Mouse (Mus musculus) lung, postnatal 25 days (tissue): ENCODE measurements at regions not wholly inside any gene's neighbourhood (a gene's known extent, or its start where the extent isn't known, plus 50 kb on each side); places are given as distances from the start of the nearest gene placed in this dataset.

Source experiments
- DNase-seq: peaks from one replicate; pipeline ENCODE4 v3.0.0; 2022; ENCODE audit warnings: low spot score

DNA sequence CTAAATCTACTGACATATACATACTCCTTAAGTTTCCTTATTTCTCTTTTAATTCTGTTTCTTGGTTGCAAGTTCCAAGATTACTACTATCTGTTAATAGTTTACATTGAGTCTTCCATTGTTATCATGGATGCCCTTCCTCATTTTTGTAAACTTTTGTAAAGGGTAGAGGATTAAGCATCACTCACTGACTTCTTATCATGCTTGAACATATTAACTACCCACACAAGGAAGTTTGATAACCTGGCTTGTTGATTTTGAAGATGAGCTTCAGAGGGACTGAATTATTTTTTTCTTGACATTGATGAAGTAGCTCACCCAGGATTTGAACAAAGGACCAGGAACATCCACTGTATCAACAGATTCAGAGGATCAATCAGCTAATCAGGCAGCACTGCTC is 162.8 kb upstream of the Fam98a start:
- no peak for DNase-seq

DNA sequence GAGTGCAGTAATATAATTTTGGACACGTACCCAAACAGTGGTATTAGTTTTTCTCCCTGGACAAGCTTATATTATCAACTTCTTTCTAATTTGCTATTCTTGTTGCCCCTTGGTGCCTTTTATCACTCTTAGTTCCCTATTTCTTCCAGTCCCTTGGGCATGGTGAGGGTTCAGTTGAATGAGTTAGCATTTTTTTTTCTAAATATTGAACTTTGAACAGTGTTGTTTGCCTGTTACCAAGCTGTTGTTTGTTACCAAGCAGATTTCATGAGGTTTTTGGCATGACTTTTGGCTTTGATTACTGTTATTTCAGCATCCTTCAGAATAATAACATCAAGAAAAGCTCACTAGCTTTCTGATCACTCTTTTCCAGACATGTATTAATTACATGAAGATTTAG is 162.3 kb upstream of the Fam98a start:
- no peak for DNase-seq

DNA sequence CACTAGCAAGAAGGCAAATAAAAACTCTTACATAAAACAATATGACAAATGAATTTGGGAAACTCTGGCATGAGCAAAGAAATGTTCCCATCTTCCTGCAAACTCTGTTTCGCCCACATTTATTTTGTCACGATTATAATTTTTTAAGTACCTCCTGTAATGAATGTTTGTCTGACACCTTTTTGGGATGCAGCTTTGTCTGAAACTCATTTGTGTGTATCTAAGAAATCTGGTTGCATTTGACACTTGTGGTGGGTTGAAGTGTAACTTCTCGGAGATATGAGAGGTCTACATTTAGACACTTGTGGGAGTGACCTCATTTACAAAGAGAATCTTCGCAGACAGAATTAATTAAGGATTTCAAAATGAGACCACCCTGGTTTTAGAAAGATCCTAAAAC is 155.9 kb upstream of the Fam98a start:
- DNase-seq: no peak

DNA sequence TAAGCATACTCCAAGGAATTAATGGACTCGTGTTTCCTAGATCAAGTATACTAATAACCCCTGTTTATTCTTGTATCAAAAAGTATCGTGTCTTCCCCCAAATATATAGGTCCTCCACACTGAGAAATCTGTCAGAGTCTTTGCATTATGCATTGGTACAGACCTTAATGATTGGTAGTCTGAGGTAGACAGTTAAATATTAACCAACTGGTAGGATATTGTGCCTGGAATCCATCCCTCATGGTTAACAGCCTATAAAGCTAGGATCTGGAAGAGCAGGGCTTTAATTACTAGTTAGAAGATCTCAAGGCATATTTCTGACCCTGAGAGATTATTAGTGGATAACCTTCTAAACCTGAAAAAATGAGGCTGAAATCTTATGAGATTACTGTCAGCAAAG is 153.6 kb upstream of the Fam98a start:
- DNase-seq: no peak

DNA sequence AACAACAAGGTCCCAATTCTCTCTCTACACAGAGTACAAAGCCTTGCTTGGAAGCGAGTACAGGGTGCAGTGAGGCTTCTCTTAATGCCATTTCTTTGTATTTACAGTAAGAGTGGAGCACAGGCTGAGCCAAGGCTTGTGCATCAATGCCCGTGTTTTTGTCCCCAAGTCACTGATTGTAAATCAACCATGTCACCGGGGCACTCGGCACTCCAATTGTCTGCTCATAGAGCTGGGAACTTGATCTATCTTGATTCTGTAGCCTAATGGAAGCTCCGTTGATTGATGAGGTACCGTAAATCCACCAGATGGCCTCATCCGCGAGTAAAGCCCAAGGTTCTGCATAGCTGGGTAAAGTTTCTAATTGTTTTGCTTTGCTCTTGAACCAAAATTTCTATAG is 152.1 kb upstream of the Fam98a start:
- no peak for DNase-seq

DNA sequence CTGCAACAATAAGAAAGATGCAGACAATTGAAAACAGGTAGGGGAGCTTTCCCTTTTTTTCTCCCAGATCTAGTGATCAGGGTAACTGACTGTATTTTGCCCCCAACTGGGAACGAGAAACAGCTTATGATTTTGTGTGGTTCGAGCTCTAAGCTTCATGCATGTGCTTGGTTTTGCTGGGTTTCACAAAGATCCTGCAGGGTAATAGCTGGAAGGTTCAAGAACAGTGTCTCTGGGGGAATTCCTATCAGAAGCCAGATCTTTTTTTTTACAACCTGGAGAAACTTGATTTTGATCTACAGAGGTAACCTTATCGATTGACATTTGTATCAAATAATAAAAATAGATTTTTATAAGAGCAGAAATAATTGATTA is 145.0 kb upstream of the Fam98a start:
- no peak for DNase-seq

DNA sequence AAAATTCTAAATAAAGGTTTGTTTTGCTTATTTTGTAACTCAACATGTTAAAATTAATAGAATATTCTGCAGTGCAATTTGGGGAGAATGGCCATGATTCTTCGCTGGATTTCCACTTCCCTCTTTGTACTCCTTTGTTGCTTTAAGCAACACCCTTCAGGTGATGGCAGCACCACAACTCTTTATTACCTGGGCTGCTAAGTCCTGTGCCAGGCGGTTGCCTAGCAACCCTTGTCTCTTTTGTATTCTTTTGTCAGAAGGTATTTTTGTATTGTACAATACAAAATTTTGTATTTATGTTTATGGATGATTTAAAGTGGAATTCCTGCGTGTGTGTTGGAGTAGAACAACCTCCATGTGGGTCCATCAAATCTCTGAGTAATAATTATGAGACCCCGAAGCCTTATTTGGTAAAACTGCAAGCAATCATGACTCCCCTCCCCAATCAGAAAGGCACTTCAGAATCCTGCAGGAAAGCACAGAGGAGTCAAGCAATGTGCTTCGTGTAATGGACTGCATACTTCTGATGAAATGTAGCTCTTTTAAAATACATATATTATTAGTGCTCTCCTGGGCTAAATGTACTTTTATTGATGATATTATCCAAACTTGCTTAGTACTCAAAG is 144.5 kb upstream of the Fam98a start:
- no peak for DNase-seq

DNA sequence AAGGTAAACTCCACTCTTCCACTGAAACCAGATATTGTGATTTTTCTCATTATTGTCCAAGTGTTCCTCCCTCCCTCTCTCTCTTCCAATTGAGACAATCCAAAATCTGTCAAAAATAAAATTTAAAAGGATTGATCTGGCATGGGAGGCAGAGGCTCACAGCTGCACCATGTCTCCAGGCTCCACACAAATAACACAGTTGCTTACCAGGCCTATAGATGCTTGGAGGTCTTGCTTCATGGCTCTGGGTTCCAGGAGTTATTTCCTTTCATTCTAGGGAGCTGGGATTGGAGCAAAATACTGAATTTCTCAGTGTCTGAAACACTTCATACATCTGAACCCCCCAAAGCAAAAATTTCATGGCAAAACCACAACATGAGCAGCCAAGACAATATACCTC is 134.2 kb upstream of the Fam98a start:
- no peak for DNase-seq

DNA sequence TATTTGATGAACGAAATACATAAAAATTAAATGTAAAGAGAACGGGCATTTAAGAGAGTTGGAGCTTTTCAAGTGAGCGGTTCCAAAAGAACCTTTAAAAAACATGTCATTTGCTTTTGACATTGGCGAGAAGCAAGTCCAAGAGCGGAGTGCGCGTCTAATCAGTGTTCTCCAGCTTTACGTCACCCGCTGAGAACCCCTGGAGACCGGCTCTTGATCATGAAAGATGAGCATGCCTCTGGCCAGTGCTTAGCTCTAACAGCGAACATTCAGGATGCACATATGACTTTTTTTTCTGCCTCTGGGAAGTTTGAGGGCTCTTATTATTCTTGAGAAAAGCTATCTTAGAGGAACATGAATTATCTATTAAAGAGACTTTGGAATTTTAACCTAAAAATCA is 95.2 kb upstream of the Fam98a start:
- no peak for DNase-seq

DNA sequence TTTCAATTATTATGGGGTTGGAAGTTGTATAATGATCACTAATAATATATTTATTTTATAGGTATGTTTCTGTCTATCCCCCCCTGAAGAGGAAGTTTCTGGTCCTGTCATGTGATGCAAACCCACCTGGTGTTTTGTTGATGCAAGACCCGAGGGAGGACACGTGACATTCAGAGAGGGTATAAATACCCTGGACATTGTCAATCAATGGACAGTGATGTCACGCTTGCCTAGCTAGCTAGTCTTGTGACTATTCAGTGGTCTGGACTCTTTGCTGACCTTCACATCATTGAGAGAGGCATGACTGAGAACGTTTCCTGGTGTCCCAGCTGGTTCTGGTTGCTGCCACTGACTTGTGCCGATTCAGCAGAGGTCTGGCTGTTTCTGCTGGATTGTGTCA is 93.0 kb upstream of the Fam98a start:
- DNase-seq: no peak

DNA sequence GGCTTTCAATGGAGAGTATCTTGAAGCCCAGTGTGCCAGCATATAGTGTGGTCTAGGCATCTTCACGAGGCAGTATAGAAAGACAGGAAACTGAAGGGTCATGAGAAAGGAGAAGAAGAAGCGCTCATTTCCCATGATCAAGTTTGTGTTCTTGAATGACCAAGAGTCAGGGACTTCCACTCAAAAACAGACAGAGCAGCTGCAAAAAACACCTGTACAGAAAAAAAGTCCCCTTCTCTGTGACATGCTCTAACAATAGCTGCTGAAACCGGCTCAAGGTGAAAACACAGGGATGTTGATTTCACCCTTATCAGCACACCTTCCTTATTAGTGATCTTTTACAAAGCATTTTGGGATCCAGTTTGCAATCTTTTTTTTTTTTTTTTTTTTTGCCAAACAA is 90.6 kb upstream of the Fam98a start:
- DNase-seq: no peak

DNA sequence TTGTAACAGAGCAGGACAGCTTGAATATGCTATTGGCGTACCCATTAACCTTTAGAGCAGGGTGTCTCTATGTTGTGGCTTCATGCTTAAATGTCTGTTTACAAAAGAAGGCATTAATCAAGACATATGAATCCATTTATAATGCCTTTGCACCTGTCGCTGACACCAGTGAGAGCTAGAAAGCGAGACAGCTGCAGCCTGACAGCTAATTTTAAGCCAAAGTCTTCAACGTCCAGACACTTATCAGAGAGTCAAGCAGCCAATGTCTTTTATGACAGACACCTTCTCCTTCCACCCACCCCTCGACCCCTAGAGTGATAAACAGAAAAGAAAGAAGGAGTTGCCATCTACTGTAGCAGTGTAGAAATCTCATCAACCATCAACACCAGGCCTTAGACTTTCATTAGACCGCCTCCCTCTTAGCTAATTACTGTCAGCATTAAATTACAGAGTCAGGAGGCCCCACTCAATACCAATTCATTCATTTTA is 89.3 kb upstream of the Fam98a start:
- no peak for DNase-seq

DNA sequence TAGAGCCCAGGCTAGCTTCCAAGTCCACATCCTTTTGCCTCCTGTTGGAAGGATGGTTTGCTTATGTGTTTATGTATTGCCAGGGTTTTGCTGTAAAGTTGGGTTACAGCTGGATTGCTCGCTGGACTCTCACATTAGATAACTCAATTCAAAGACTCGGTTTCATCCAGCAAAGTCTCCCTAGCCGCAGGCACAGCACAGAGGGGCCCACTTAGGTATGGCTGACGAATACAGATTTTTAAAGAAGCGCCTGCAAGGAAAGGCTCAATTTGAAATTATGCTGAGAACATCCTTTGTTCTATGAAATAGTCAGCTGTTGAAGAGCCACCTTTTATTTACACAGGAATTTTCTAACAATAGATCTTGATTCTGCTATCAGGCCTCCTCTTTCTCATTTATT is 88.8 kb upstream of the Fam98a start:
- no peak for DNase-seq

DNA sequence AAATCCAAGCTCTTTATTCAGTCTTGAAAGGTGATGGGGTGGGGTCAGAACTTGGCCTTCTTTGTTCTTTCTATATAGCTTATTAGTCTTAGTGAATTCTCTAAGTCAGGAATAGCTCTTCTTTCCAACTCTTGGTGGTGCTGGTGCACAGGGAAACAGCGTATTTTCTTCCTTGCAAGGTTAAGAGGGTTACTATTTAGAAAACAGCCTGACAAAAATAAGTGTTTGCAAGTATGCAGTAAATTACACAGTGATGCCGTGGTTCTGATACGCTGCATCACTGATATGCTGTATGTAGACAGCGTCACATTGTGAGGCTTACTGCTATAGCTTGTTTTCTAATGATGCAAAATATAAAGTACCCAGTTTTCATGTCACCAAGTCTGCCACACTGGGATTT is 78.1 kb upstream of the Fam98a start:
- DNase-seq: no peak

DNA sequence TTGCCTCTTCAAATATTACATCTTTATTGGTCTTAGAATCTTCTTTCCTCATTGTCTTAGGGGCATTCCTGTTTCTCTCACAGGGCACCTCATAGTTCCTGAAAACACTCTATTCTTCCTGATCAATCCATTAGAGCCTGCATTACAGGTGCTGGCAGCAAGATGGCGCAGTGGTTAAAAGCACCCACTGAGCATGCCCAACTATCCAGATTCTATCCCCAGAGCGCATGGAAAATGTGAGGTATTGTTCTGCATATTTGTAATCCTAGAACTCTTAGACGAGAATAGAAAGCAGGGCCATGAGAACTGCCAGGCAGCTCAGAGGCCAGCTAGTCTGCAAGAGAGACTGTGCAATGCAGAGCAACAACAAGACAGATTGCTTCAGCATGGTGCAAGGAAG is 67.7 kb upstream of the Fam98a start:
- no peak for DNase-seq

DNA sequence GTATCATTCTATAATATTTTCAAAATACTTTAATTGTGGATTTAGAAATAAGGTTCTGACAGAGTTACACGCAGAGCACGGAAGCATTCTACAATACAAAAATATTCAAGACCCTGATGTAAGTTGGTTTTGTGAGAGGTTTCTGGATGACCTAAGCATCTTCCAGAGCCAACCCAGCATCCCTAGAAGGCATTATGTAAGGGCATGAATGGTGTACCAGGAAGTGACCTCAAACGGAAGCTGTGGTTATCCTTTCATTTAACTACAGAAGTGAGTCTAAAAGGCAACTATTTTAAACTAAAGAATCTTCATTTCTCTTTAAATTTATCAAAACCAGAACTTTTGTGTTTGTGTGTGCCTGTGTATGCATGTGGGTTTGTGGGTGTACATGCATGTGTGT is 66.8 kb upstream of the Fam98a start:
- DNase-seq: no peak

DNA sequence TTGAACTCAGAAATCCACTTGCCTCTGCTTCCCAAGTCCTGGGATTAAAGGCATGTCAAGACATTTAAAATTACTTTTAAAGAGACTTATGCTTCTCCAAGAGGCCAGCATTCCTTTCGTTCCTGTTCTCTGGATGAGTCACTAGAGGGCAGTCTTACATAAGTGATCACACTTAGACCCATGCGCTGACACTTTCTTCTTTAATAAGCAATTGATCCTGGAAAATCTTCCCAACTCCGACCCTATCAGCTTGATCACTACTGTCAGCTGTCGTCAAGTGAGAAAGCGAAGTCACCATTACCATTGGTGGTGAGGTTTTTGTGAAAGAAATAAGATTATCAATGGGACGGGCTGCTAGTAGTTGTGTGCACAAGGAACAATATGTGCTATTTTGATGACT is 65.5 kb upstream of the Fam98a start:
- DNase-seq: peak; percentile 14

DNA sequence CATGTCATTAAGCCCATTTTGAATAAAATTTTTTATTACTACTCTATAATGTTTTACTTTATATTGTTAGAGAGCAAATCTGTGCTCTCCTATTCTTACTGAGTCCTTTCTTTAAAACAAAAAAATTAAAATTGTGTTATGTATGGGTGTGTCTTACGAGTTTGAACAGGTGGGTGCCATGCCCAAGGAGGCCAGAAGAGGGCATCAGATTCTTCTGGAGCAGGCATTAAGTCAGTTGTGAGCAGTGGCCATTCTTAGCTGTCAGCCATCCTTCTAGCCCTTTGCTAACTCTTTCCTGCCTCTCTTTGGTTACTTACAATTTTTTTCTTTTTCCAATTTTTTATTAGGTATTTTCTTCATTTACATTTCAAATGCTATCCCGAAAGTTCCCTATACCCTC is 63.6 kb upstream of the Fam98a start:
- no peak for DNase-seq

DNA sequence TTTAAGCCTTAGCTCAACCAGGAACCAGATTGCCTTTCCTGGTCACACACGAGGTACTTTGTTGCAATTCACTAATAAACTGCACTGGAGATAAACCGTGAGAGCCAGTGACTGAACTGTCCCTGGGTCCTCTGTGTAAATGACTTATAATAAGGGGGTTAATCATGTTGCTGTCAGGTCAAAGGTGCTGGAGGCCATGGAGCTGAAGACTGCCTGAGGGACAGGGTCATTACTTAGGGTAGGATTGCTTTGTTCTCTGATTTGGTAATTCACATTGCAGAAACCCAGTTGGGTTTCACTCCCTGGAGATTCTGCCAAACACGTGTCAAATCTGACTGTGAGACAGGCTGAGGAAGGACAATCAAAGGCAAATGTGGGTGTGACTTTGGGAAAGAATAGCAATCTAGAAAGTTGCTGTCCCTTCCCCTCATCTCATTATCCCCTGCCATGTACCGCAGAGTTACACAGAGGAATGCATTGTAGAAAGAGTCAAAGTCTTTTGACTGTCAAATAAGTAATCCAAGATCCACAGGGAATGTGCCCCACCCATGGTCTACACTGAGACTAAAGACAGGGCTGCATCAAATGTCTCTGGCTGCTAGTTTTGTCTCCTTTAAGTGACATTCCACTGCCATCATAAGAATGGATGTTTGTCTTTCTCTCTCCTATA is 51.8 kb upstream of the Fam98a start:
- DNase-seq: no peak
